Mouse (Mus musculus) testis, adult 2 months (tissue): Measurements from ENCODE around the gene Dnaic2. TPM values are rescaled to one million over a fixed set of nuclear protein-coding genes. Genes with fewer than 3 reads are reported as not detected.

Experiments
- H3K27ac ChIP-seq: fragments of 200-500 bp; 2 replicates; pipeline ENCODE4 v1.5.1; 2012; ENCODE audit warnings: low read depth, low read length; ENCODE audit not compliant: control insufficient read depth, insufficient read depth
- H3K27me3 ChIP-seq: fragments of 200-500 bp; 2 replicates; pipeline ENCODE4 v1.6.1; 2012; ENCODE audit warnings: mild to moderate bottlenecking, low read length, moderate library complexity; ENCODE audit not compliant: control insufficient read depth, insufficient read depth
- H3K36me3 ChIP-seq: fragments of 200-500 bp; 2 replicates; pipeline ENCODE4 v1.6.1; 2012; ENCODE audit warnings: mild to moderate bottlenecking, low read length; ENCODE audit not compliant: control insufficient read depth, insufficient read depth
- H3K4me1 ChIP-seq: fragments of 200-500 bp; 2 replicates; pipeline ENCODE4 v1.6.1; 2012; ENCODE audit warnings: low read length; ENCODE audit not compliant: control insufficient read depth, insufficient read depth
- H3K4me3 ChIP-seq: fragments of 200-500 bp; 2 replicates; pipeline ENCODE4 v1.5.1; 2012; ENCODE audit warnings: low read depth, mild to moderate bottlenecking, low read length, moderate library complexity, mixed read lengths; ENCODE audit not compliant: control insufficient read depth
- CTCF ChIP-seq: fragments of 200-500 bp; IDR thresholded peaks from 2 replicates; pipeline ENCODE4 v1.5.1; 2012; ENCODE audit warnings: low read depth, mild to moderate bottlenecking, inconsistent platforms, low read length, moderate library complexity; ENCODE audit not compliant: control insufficient read depth, insufficient read depth, insufficient replicate concordance
- POLR2A ChIP-seq: fragments of 200-500 bp; IDR thresholded peaks from 2 replicates; pipeline ENCODE4 v1.6.1; 2012; ENCODE audit warnings: low read depth, mild to moderate bottlenecking, inconsistent platforms, low read length, moderate library complexity; ENCODE audit not compliant: control insufficient read depth
- polyA plus RNA-seq: library from polyadenylated mRNA; depleted of rRNA; stranded (reverse); fragments of >200 nt; gene quantifications from 2 replicates; pipeline ENCODE4 v1.2.3, GENCODE M21; 2012

Dnaic2 gene
- polyA plus RNA-seq, 1 experiment = 57.5 TPM

- Histone ChIP-seq H3K27ac (no peak overlapping the region), H3K4me1 (peaks cover 21% of the 10 kb centered on the region), H3K36me3 (no peaks in the 10 kb centered on the region), H3K27me3 (no peaks in the 10 kb centered on the region; the same call in 1 of the 2 replicates), H3K4me3 (no peak overlapping the region)
- TF ChIP-seq CTCF (no peak), POLR2A (no peak)
Observed at GRCm38 (mm10) chr11:114793868-114794545, 66.8 kb downstream of the Dnaic2 start.

DNA sequence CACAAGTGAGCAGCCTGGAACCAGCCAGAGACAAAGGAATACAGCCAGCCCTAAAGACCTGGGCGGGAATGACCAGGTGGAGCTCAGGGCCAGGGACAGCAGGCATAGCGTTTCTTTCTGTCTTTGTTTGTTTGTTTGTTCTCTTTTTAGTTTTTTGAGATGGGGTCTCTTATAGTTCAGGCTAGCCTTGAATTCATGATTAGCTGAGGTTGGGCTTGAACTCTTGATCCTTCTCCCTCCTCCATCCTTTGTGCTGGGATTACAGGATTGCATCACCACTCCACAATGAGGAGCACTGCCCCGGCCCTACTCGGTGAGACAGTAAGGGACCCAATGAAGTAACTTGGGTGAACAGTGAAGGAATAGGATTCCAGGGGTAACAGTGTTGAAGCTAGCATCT is 67.5 kb downstream of the Dnaic2 start:
- Histone ChIP-seq H3K36me3 (no peaks in the 10 kb centered on the region), H3K27me3 (no peaks in the 10 kb centered on the region; the same call in 1 of the 2 replicates), H3K4me3 (no peak overlapping the region), H3K27ac (no peak overlapping the region), H3K4me1 (peaks cover 15% of the 10 kb centered on the region)
- TF ChIP-seq POLR2A = no peak
- no peak for TF ChIP-seq CTCF

- no peaks in the 10 kb centered on the region for H3K36me3 ChIP-seq
- TF ChIP-seq CTCF = peak; percentile 11; the same call in 1 of the 2 replicates
- no peak for TF ChIP-seq POLR2A
- H3K27ac ChIP-seq = no peak overlapping the region
- no peaks in the 10 kb centered on the region; the same call in 1 of the 2 replicates for H3K27me3 ChIP-seq
- H3K4me3 ChIP-seq = no peak overlapping the region
- peaks cover 14% of the 10 kb centered on the region for H3K4me1 ChIP-seq
Observed at GRCm38 (mm10) chr11:114795231-114795746, 68.1 kb downstream of the Dnaic2 start.

GRCm38 (mm10) chr11:114795848-114796322 is 68.7 kb downstream of the Dnaic2 start, which contains the start of gene Btbd17:
Gene Btbd17, minus strand, starts transcription at chr11:114795945.
- Histone ChIP-seq H3K4me1 (peaks cover 14% of the 10 kb centered on the region), H3K36me3 (no peaks in the 10 kb centered on the region), H3K4me3 (no peak within 1 kb of the TSS), H3K27me3 (no peaks in the 10 kb centered on the region), H3K27ac (no peak within 1 kb of the TSS)
- TF ChIP-seq POLR2A = no peak
- TF ChIP-seq CTCF = no peak

DNA sequence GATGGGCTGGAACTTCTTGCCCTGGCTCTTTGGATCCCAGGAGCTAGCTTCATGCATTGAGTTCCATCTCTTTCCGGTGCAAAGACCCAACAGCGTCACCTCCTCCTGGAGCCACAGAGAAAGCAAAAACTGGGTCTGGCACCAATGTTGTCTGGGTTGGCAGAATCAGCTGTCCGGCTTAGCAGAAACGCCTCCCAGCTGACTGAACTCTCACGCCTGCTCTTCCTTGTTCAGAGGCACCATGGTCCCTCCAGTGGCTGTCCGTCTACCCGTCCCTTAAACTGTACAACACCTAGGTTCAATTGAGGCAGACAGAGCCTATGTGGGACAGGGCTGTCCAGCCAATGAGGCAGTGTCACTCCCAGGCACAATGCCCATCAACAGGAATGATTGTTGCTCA is 70.0 kb downstream of the Dnaic2 start:
- no peaks in the 10 kb centered on the region for H3K27me3 ChIP-seq
- no peak overlapping the region for H3K27ac ChIP-seq
- TF ChIP-seq CTCF (no peak), POLR2A (no peak)
- H3K4me3 ChIP-seq = no peak overlapping the region
- H3K36me3 ChIP-seq = no peaks in the 10 kb centered on the region
- peaks cover 5% of the 10 kb centered on the region for H3K4me1 ChIP-seq

- TF ChIP-seq POLR2A (no peak), CTCF (no peak)
- Histone ChIP-seq H3K27ac (no peak overlapping the region), H3K4me3 (no peak overlapping the region), H3K36me3 (no peaks in the 10 kb centered on the region), H3K4me1 (peaks cover 4% of the 10 kb centered on the region), H3K27me3 (no peaks in the 10 kb centered on the region)
Observed at GRCm38 (mm10) chr11:114797981-114798380, 70.8 kb downstream of the Dnaic2 start.

DNA sequence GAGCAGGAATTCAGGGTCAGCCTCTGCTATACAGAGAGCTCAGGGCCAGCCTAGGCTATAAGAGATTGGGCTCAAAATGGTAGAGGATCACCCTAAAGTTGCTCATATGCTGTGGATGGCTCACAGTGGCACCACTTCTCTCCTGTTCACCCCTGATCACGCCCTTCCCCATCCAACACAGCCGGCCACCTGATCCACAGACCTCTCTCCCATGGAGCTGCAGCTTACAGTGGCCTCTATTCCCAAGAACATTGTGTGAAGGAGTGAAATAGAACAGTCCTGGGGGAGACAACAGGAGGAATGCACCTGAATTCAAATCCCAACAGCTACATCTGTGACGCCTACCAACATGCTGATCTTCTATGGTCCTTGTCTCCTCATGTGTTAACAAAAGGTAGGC is 71.4 kb downstream of the Dnaic2 start, which contains the start of gene Gpr142:
Gene Gpr142, plus strand, starts transcription at position 301 of the 400 bp plus-strand sequence.
- Histone ChIP-seq H3K4me1 (peaks cover 4% of the 10 kb centered on the region), H3K4me3 (no peak within 1 kb of the TSS)

More for the DNA sequence above, 71.4 kb downstream of the Dnaic2 start, which contains the start of gene Gpr142:
- Histone ChIP-seq H3K36me3 (no peaks in the 10 kb centered on the region), H3K27me3 (no peaks in the 10 kb centered on the region), H3K27ac (no peak within 1 kb of the TSS)
- TF ChIP-seq POLR2A = no peak
- no peak for TF ChIP-seq CTCF
